Mouse (Mus musculus) hindbrain, embryonic 10.5 days (tissue): ENCODE results near the gene Skap1. TPM values are rescaled to one million over a fixed set of nuclear protein-coding genes. Genes with fewer than 3 reads are reported as not detected.

ENCODE experiments used
- DNase-seq: peaks from one replicate; pipeline ENCODE4 v3.0.0-alpha.2; 2017; ENCODE audit warnings: low spot score
- H3K27ac ChIP-seq: fragments of 300-500 bp; sonication (generic); 2 replicates; pipeline ENCODE4 v1.5.1; 2016; ENCODE audit warnings: mild to moderate bottlenecking, moderate library complexity
- H3K27me3 ChIP-seq: fragments of 300-500 bp; sonication (generic); 2 replicates; pipeline ENCODE4 v1.6.1; 2016; ENCODE audit warnings: mild to moderate bottlenecking; ENCODE audit not compliant: poor library complexity, insufficient read depth, severe bottlenecking
- H3K36me3 ChIP-seq: fragments of 300-500 bp; sonication (generic); 2 replicates; pipeline ENCODE4 v1.6.1; 2016; ENCODE audit warnings: mild to moderate bottlenecking, moderate library complexity
- H3K4me1 ChIP-seq: fragments of 300-500 bp; sonication (generic); replicated peaks from 2 replicates; pipeline ENCODE4 v1.6.1; 2016; ENCODE audit warnings: mild to moderate bottlenecking
- H3K4me3 ChIP-seq: fragments of 300-500 bp; sonication (generic); 2 replicates; pipeline ENCODE4 v1.5.1; 2016; ENCODE audit warnings: mild to moderate bottlenecking, moderate library complexity
- H3K9me3 ChIP-seq: fragments of 300-500 bp; sonication (generic); 2 replicates; pipeline ENCODE4 v1.6.1; 2016; ENCODE audit warnings: mild to moderate bottlenecking, moderate library complexity
- WGBS: fragments of 180-500 bp; shearing (Covaris S2); methylation state at CpG from one replicate; pipeline ENCODE4 v1.1.7; 2016; 5-methylcytosine and 5-hydroxymethylcytosine counted together
- polyA plus RNA-seq: library from polyadenylated mRNA; unstranded; fragments of >200 nt; fragmentation: Nextera tagmentation; extraction: Ambion mirVana; gene quantifications from 2 replicates; pipeline ENCODE4 v1.2.1, GENCODE M21; 2016

The Skap1 gene
- polyA plus RNA-seq, 1 experiment from 2014 or later, result 1.3 TPM

GRCm38 (mm10) chr11:96468048-96468745, 3.8 kb downstream of the Skap1 start:
- Histone ChIP-seq H3K4me1 (peaks cover 14% of the 10 kb centered on the region), H3K9me3 (no peaks in the 10 kb centered on the region), H3K27me3 (peaks cover 33% of the 10 kb centered on the region), H3K4me3 (no peak overlapping the region), H3K36me3 (no peaks in the 10 kb centered on the region), H3K27ac (no peak overlapping the region)
- WGBS, result 69% methylated on average over 9 of the region's 9 CpGs
- no peak for DNase-seq

GRCm38 (mm10) chr11:96482711-96483110, 18.3 kb downstream of the Skap1 start:
- WGBS, result 76% methylated on average over 3 of the region's 3 CpGs
- Histone ChIP-seq H3K4me1 (no peaks in the 10 kb centered on the region), H3K9me3 (no peaks in the 10 kb centered on the region), H3K27ac (no peak overlapping the region), H3K4me3 (no peak overlapping the region), H3K27me3 (no peaks in the 10 kb centered on the region), H3K36me3 (no peaks in the 10 kb centered on the region)
- no peak for DNase-seq

GRCm38 (mm10) chr11:96483179-96483578, 18.8 kb downstream of the Skap1 start:
- Histone ChIP-seq H3K9me3 (no peaks in the 10 kb centered on the region), H3K27ac (no peak overlapping the region), H3K4me3 (no peak overlapping the region), H3K27me3 (no peaks in the 10 kb centered on the region), H3K36me3 (no peaks in the 10 kb centered on the region), H3K4me1 (no peaks in the 10 kb centered on the region)
- DNase-seq, result no peak

DNA sequence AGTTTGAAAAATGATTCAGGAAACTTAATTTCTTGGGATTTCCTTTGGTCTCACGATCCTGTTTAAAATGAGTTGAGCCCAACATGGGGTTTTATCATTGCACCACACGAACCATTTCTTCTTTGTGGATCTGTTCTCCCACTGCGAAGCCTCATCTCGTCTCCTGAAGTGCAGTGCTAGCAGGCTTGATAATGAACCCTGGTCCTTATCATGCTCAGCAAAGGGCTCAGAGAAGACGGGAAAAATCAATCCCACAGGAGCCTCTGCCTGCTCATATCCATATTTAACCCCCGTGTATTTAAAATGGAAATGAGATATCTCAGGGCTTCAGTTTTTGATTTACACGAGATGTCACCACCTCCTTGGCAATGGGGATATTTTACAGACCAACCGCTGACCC, 34.1 kb downstream of the Skap1 start:
- Histone ChIP-seq H3K27ac (no peak overlapping the region), H3K4me1 (peaks cover 11% of the 10 kb centered on the region), H3K36me3 (no peaks in the 10 kb centered on the region), H3K4me3 (no peak overlapping the region), H3K9me3 (no peaks in the 10 kb centered on the region), H3K27me3 (0 out of 2 replicates have a peak, but pooled peaks cover 12% of the 10 kb centered on the region)
- DNase-seq, result no peak
- 83% methylated on average over 8 of the region's 8 CpGs for WGBS

GRCm38 (mm10) chr11:96501042-96501441, 36.6 kb downstream of the Skap1 start:
- peaks cover 11% of the 10 kb centered on the region for H3K4me1 ChIP-seq
- 0 out of 2 replicates have a peak, but pooled peaks cover 12% of the 10 kb centered on the region for H3K27me3 ChIP-seq
- no peak overlapping the region for H3K4me3 ChIP-seq
- no peak overlapping the region for H3K27ac ChIP-seq
- DNase-seq, result no peak
- no peaks in the 10 kb centered on the region for H3K36me3 ChIP-seq
- H3K9me3 ChIP-seq, result no peaks in the 10 kb centered on the region
- WGBS, result 75% methylated on average over 6 of the region's 6 CpGs

DNA sequence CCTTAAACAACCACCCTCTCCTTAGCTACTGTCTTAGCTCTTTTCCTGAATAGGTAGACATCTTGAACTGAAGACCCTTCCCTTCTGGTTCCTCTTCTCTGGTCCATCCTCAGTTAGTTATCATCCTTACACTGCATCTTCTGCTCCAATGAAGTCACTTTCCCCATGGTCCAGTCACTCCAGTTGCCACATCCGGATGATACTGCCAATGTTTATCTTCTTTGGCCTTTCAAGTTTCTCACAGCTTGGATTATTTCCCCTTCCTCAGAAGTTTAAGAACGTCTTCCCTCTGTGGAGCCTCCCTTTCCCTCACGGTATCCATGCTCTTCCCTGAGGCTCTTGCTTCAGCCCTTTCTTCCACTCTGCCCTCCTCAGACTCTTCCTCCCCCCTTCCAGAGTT, 38.6 kb downstream of the Skap1 start:
- peaks cover 1% of the 10 kb centered on the region for H3K4me1 ChIP-seq
- H3K27me3 ChIP-seq, result 0 out of 2 replicates have a peak, but pooled peaks cover 12% of the 10 kb centered on the region
- WGBS, result 81% methylated on average over 3 of the region's 3 CpGs
- no peaks in the 10 kb centered on the region for H3K36me3 ChIP-seq
- H3K9me3 ChIP-seq, result no peaks in the 10 kb centered on the region
- no peak overlapping the region for H3K4me3 ChIP-seq
- DNase-seq, result no peak
- H3K27ac ChIP-seq, result no peak overlapping the region

DNA sequence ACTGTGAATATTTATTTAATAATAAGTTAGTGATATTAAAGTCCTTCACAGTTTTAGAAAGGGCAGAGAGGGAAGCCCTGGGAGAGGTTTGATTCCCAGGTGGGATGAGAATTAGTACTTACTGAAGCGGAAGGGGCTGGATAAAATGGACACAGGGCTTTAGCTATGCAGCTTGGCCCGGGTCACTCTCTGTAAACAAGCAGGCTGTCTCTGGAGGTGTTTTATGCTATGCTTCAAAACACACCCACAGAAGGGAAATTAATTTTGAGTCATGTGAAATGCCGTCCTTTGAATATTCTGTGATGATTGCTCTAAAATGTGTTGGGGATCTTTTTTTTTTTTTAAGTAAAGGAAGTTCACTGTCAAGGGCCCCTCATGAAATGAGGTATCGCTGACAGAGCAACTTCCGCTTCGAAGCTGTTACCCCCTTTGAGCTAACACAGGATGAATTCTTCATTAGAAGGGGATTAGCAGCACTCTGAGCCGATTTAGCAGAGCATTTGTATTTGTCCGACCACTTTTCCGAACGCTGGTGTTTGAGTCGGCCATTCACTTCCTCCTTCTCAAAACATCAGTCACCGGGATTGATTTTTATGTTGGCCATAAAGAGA, 40.2 kb downstream of the Skap1 start:
- 79% methylated on average over 12 of the region's 12 CpGs for WGBS
- no peaks in the 10 kb centered on the region for H3K36me3 ChIP-seq
- H3K4me1 ChIP-seq, result 0 out of 2 replicates have a peak, but pooled peaks cover 4% of the 10 kb centered on the region
- H3K27me3 ChIP-seq, result 0 out of 2 replicates have a peak, but pooled peaks cover 8% of the 10 kb centered on the region
- no peak overlapping the region for H3K27ac ChIP-seq
- H3K4me3 ChIP-seq, result no peak overlapping the region
- no peak for DNase-seq
- no peaks in the 10 kb centered on the region for H3K9me3 ChIP-seq

- Histone ChIP-seq H3K36me3 (no peaks in the 10 kb centered on the region), H3K27me3 (0 out of 2 replicates have a peak, but pooled peaks cover 8% of the 10 kb centered on the region), H3K9me3 (no peaks in the 10 kb centered on the region), H3K27ac (no peak overlapping the region), H3K4me3 (no peak overlapping the region), H3K4me1 (peaks cover 7% of the 10 kb centered on the region; the same call in 1 of the 2 replicates)
- no peak for DNase-seq
- 81% methylated on average over 5 of the region's 5 CpGs for WGBS
Observed at GRCm38 (mm10) chr11:96505841-96506240, 41.4 kb downstream of the Skap1 start.

DNA sequence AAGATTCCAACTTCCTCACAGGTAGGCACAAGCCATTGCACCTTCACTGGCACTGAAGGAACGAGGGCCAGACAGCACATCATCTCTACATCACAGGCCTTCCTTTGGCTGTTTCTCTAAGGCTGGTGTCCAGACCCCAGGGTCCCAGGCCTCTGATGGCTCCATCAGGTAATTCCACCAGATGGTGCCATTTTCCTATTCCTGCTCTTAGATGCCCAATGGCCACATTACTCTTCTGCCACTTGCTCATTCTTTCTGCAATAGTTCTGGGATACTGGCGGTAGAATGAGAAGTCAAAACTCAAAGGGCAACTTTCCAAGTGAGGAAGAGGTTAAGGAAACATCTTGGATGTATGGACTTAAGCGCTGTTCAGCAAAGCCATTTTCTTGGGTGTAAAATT, 50.8 kb downstream of the Skap1 start:
- DNase-seq, result no peak
- Histone ChIP-seq H3K9me3 (no peaks in the 10 kb centered on the region), H3K27me3 (peaks cover 5% of the 10 kb centered on the region; the same call in 1 of the 2 replicates), H3K27ac (no peak overlapping the region), H3K4me3 (no peak overlapping the region), H3K36me3 (no peaks in the 10 kb centered on the region), H3K4me1 (no peaks in the 10 kb centered on the region)
- 90% methylated on average over 3 of the region's 3 CpGs for WGBS

GRCm38 (mm10) chr11:96524541-96524940, 60.1 kb downstream of the Skap1 start:
- H3K4me3 ChIP-seq, result no peak overlapping the region
- H3K9me3 ChIP-seq, result peaks cover 3% of the 10 kb centered on the region; the same call in 1 of the 2 replicates
- no peaks in the 10 kb centered on the region for H3K36me3 ChIP-seq
- H3K27me3 ChIP-seq, result no peaks in the 10 kb centered on the region
- DNase-seq, result no peak
- 85% methylated on average over 6 of the region's 6 CpGs for WGBS
- peaks cover 11% of the 10 kb centered on the region; the same call in 1 of the 2 replicates for H3K4me1 ChIP-seq
- no peak overlapping the region for H3K27ac ChIP-seq

- Histone ChIP-seq H3K36me3 (no peaks in the 10 kb centered on the region), H3K4me3 (no peak overlapping the region), H3K27ac (no peak overlapping the region), H3K4me1 (peaks cover 11% of the 10 kb centered on the region; the same call in 1 of the 2 replicates), H3K9me3 (peaks cover 3% of the 10 kb centered on the region; the same call in 1 of the 2 replicates), H3K27me3 (no peaks in the 10 kb centered on the region)
- WGBS, result 89% methylated on average over 16 of the region's 16 CpGs
- no peak for DNase-seq
Observed at GRCm38 (mm10) chr11:96526137-96526621, 61.8 kb downstream of the Skap1 start.

DNA sequence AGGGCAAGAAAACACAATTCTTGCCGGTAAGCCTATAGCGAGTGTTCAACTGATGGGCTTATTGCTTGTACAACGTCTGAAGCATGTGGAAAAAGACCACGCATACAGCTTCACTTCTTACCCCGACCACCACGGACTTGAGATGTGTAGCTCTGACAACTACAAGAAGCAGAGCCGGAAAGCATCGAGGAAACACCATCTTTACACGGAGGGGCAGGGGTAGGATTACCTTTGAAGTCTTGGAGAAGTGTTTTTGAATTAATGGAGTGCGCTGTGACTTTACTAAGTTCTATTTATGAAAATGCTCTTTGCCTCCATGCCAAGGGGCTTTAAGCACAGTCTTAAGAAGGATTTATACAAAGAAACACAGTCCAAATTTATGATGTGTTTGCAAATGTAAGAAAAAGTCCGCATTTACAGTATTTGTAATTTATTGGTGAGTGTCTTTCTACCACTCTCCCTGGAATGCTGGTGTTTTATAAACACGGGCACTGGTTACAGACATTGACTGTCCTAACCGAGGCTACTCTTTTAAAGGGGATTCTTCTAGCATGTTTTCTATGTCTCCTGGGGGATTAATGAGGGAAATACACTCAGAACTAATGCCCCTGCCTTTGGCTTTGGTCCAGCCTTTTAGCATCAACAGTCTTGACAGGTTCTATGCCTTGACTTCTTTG, 67.5 kb downstream of the Skap1 start:
- Histone ChIP-seq H3K27ac (no peak overlapping the region), H3K36me3 (no peaks in the 10 kb centered on the region), H3K4me3 (no peak overlapping the region), H3K27me3 (peaks cover 4% of the 10 kb centered on the region; the same call in 1 of the 2 replicates), H3K9me3 (no peaks in the 10 kb centered on the region), H3K4me1 (0 out of 2 replicates have a peak, but pooled peaks cover 2% of the 10 kb centered on the region)
- 82% methylated on average over 13 of the region's 13 CpGs for WGBS
- no peak for DNase-seq

- Histone ChIP-seq H3K4me1 (no peaks in the 10 kb centered on the region), H3K27ac (no peak overlapping the region), H3K9me3 (no peaks in the 10 kb centered on the region), H3K36me3 (no peaks in the 10 kb centered on the region), H3K27me3 (peaks cover 26% of the 10 kb centered on the region), H3K4me3 (no peak overlapping the region)
- no peak for DNase-seq
- WGBS, result 69% methylated on average over 2 of the region's 2 CpGs
Observed at GRCm38 (mm10) chr11:96534531-96534930, 70.1 kb downstream of the Skap1 start.
